ENCODE assay signal across 9 mouse cellular contexts in genomic region chr13:98944620-98945081, GRCm38 (mm10). TPM values are rescaled to one million over a fixed set of nuclear protein-coding genes. Genes with fewer than 3 reads are reported as not detected.
DNase-seq lines count a peak whose midpoint lies in the region; ATAC-seq and TF ChIP-seq lines count a peak whose summit lies in the region.
"Had no signal": no experiment of that assay in that cellular context is flagged by ENCODE, and none has a peak within 500 bp of the region (broad histone marks: within the 10 kb centered on the region; RNA-seq: fewer than 3 reads in every experiment).

No protein-coding gene starts in this region.

- WGBS in intestine, postnatal 0 days: 15% methylated on average over 7 of the region's 7 CpGs
- WGBS in hindbrain, embryonic 10.5 days: 89% methylated on average over 7 of the region's 7 CpGs

- no peak overlapping the region for H3K9ac ChIP-seq in intestine, postnatal 0 days (ENCODE audit: low read depth, low read length)
- H3K9ac ChIP-seq: embryonic facial prominence, embryonic 13.5 days had no signal

- H3K27ac ChIP-seq in intestine, postnatal 0 days (ENCODE audit: low read depth, low read length): peak overlapping the region; percentile 79
- no peak overlapping the region for H3K27ac ChIP-seq in hindbrain, embryonic 10.5 days
- H3K27ac ChIP-seq: embryonic facial prominence, embryonic 13.5 days had no signal

- H3K36me3 ChIP-seq in intestine, postnatal 0 days (ENCODE audit: control insufficient read depth, insufficient read depth): no peaks in the 10 kb centered on the region
- no peaks in the 10 kb centered on the region for H3K36me3 ChIP-seq in hindbrain, embryonic 10.5 days
- H3K36me3 ChIP-seq: embryonic facial prominence, embryonic 13.5 days had no signal

- no peak for TF ChIP-seq CTCF in intestine, postnatal 0 days (IDR thresholded peaks at IDR 0.05; ENCODE audit: low read depth)

- 0 out of 2 replicates have a peak, but pooled peaks cover 11% of the 10 kb centered on the region for H3K4me1 ChIP-seq in intestine, postnatal 0 days (replicated peaks; ENCODE audit: control insufficient read depth, insufficient read depth, low read length)
- H3K4me1 ChIP-seq in hindbrain, embryonic 10.5 days (replicated peaks): peaks cover 12% of the 10 kb centered on the region; the same call in 1 of the 2 replicates

- DNase-seq in B cell, adult 2 months: peak; percentile 73 to 74
- peak; percentile 41 for DNase-seq in MEL-GATA-1-ER (ENCODE audit: extremely low read depth, low read depth)
- peak; percentile 40 for DNase-seq in lung, postnatal 14 days
- DNase-seq in thymus, postnatal 25 days: peak; percentile 60
- no peak for DNase-seq in hindbrain, embryonic 10.5 days (ENCODE audit: low spot score)
- no peak for DNase-seq in retina, embryonic 14.5 days (ENCODE audit: low spot score)
- DNase-seq in cerebellum, adult 18-20 months: no peak

- peak overlapping the region; percentile 55 for H3K4me2 ChIP-seq in intestine, postnatal 0 days (replicated peaks; ENCODE audit: low read depth)
- H3K4me2 ChIP-seq: embryonic facial prominence, embryonic 13.5 days had no signal

- peak; percentile 74 for ATAC-seq in intestine, postnatal 0 days

- H3K9me3 ChIP-seq in intestine, postnatal 0 days (ENCODE audit: control insufficient read depth): no peaks in the 10 kb centered on the region
- no peaks in the 10 kb centered on the region for H3K9me3 ChIP-seq in hindbrain, embryonic 10.5 days
- H3K9me3 ChIP-seq: embryonic facial prominence, embryonic 13.5 days had no signal

- H3K4me3 ChIP-seq in intestine, postnatal 0 days (ENCODE audit: low read depth, low read length): peak overlapping the region; percentile 31
- H3K4me3 ChIP-seq in hindbrain, embryonic 10.5 days: no peak overlapping the region
- H3K4me3 ChIP-seq: embryonic facial prominence, embryonic 13.5 days had no signal

- no peaks in the 10 kb centered on the region for H3K27me3 ChIP-seq in intestine, postnatal 0 days (replicated peaks; ENCODE audit: control insufficient read depth, insufficient read depth, low read length)
- no peaks in the 10 kb centered on the region for H3K27me3 ChIP-seq in hindbrain, embryonic 10.5 days (ENCODE audit: insufficient read depth, poor library complexity, severe bottlenecking)
- H3K27me3 ChIP-seq: embryonic facial prominence, embryonic 13.5 days had no signal

RNA-seq across cellular contexts. Expression of gene Tnpo1, which starts 18.5 kb away (rescaled TPM):
- polyA plus RNA-seq in intestine, postnatal 0 days (2015; fragmentation: Nextera tagmentation; extraction: Ambion mirVana): 24.3 and 24.5 TPM in 2 replicates
- 72.9 and 74.6 TPM in 2 replicates for polyA plus RNA-seq in hindbrain, embryonic 10.5 days (2016; fragmentation: Nextera tagmentation; extraction: Ambion mirVana)

RNA-seq across cellular contexts. Expression of gene 1700024P04Rik, which starts 39.7 kb away (rescaled TPM):
- polyA plus RNA-seq in intestine, postnatal 0 days (2015; fragmentation: Nextera tagmentation; extraction: Ambion mirVana): not detected in 2 replicates
- not detected in 2 replicates for polyA plus RNA-seq in hindbrain, embryonic 10.5 days (2016; fragmentation: Nextera tagmentation; extraction: Ambion mirVana)
- polyA plus RNA-seq: embryonic facial prominence, embryonic 13.5 days had no signal

Comparison
In these comparisons a context has a peak if more than half of its experiments do, and no peak if none do; other contexts are left out.
1. DNase-seq: peak in B cell, adult 2 months (2 of 2), MEL-GATA-1-ER (single experiment), lung, postnatal 14 days (single experiment) and thymus, postnatal 25 days (single experiment); none in hindbrain, embryonic 10.5 days (single experiment), retina, embryonic 14.5 days (single experiment) and cerebellum, adult 18-20 months (0 of 2).